Mouse (Mus musculus): ENCODE measurements around the gene Sfswap. TPM values are rescaled to one million over a fixed set of nuclear protein-coding genes. Genes with fewer than 3 reads are reported as not detected.

The Sfswap gene
- polyA plus RNA-seq, 1 experiment from 2014 or later, result 65.6 TPM

GRCm38 (mm10) chr5:129538826-129539225, 37.8 kb downstream of the Sfswap start:
- Histone ChIP-seq H3K27me3 (ENCODE audit: control insufficient read depth, insufficient read depth, low read length) (no peaks in the 10 kb centered on the region), H3K27ac (ENCODE audit: low read depth, low read length) (no peak overlapping the region), H3K9me3 (ENCODE audit: control insufficient read depth, low read length) (no peaks in the 10 kb centered on the region), H3K36me3 (ENCODE audit: control insufficient read depth, insufficient read depth, low read length) (peaks cover 40% of the 10 kb centered on the region), H3K9ac (replicated peaks; ENCODE audit: low read depth, low read length) (no peak overlapping the region), H3K4me3 (ENCODE audit: low read depth, low read length) (no peak overlapping the region), H3K4me1 (ENCODE audit: control insufficient read depth, insufficient read depth, low read length) (no peaks in the 10 kb centered on the region), H3K4me2 (ENCODE audit: low read depth, low read length) (no peak overlapping the region)
- 92% methylated on average over 4 of the region's 4 CpGs for WGBS
- no peak for ATAC-seq (ENCODE audit: low read depth)

GRCm38 (mm10) chr5:129542236-129542635, 41.2 kb downstream of the Sfswap start:
- no peak overlapping the region for H3K4me2 ChIP-seq (ENCODE audit: low read depth, low read length)
- no peak overlapping the region for H3K27ac ChIP-seq (ENCODE audit: low read depth, low read length)
- no peak overlapping the region for H3K4me3 ChIP-seq (ENCODE audit: low read depth, low read length)
- H3K9ac ChIP-seq (replicated peaks; ENCODE audit: low read depth, low read length), result no peak overlapping the region
- no peaks in the 10 kb centered on the region for H3K4me1 ChIP-seq (ENCODE audit: control insufficient read depth, insufficient read depth, low read length)
- H3K27me3 ChIP-seq (ENCODE audit: control insufficient read depth, insufficient read depth, low read length), result no peaks in the 10 kb centered on the region
- no peaks in the 10 kb centered on the region for H3K9me3 ChIP-seq (ENCODE audit: control insufficient read depth, low read length)
- peaks cover 61% of the 10 kb centered on the region for H3K36me3 ChIP-seq (ENCODE audit: control insufficient read depth, insufficient read depth, low read length)
- WGBS, result 96% methylated on average over 3 of the region's 3 CpGs
- no peak for ATAC-seq (ENCODE audit: low read depth)

- no peak for ATAC-seq (ENCODE audit: low read depth)
- Histone ChIP-seq H3K36me3 (ENCODE audit: control insufficient read depth, insufficient read depth, low read length) (peaks cover 71% of the 10 kb centered on the region), H3K4me1 (ENCODE audit: control insufficient read depth, insufficient read depth, low read length) (no peaks in the 10 kb centered on the region)
Measured at GRCm38 (mm10) chr5:129545787-129546186, 44.8 kb downstream of the Sfswap start.

GRCm38 (mm10) chr5:129549716-129550115, 48.7 kb downstream of the Sfswap start:
- 89% methylated on average over 12 of the region's 12 CpGs for WGBS
- H3K9me3 ChIP-seq (ENCODE audit: control insufficient read depth, low read length), result no peaks in the 10 kb centered on the region
- H3K4me2 ChIP-seq (ENCODE audit: low read depth, low read length), result no peak overlapping the region
- H3K9ac ChIP-seq (replicated peaks; ENCODE audit: low read depth, low read length), result no peak overlapping the region
- H3K4me1 ChIP-seq (ENCODE audit: control insufficient read depth, insufficient read depth, low read length), result no peaks in the 10 kb centered on the region
- peaks cover 70% of the 10 kb centered on the region for H3K36me3 ChIP-seq (ENCODE audit: control insufficient read depth, insufficient read depth, low read length)
- no peak overlapping the region for H3K4me3 ChIP-seq (ENCODE audit: low read depth, low read length)
- no peaks in the 10 kb centered on the region for H3K27me3 ChIP-seq (ENCODE audit: control insufficient read depth, insufficient read depth, low read length)
- no peak for ATAC-seq (ENCODE audit: low read depth)
- H3K27ac ChIP-seq (ENCODE audit: low read depth, low read length), result no peak overlapping the region

More at GRCm38 (mm10) chr5:129545787-129546186, 44.8 kb downstream of the Sfswap start:
- H3K27me3 ChIP-seq (ENCODE audit: control insufficient read depth, insufficient read depth, low read length), result no peaks in the 10 kb centered on the region
- H3K9me3 ChIP-seq (ENCODE audit: control insufficient read depth, low read length), result no peaks in the 10 kb centered on the region
- H3K27ac ChIP-seq (ENCODE audit: low read depth, low read length), result no peak overlapping the region
- 85% methylated on average over 9 of the region's 9 CpGs for WGBS
- H3K9ac ChIP-seq (replicated peaks; ENCODE audit: low read depth, low read length), result no peak overlapping the region
- H3K4me2 ChIP-seq (ENCODE audit: low read depth, low read length), result no peak overlapping the region
- no peak overlapping the region for H3K4me3 ChIP-seq (ENCODE audit: low read depth, low read length)

- no peaks in the 10 kb centered on the region for H3K27me3 ChIP-seq (ENCODE audit: control insufficient read depth, insufficient read depth, low read length)
- H3K27ac ChIP-seq (ENCODE audit: low read depth, low read length), result no peak overlapping the region
- H3K36me3 ChIP-seq (ENCODE audit: control insufficient read depth, insufficient read depth, low read length), result peaks cover 76% of the 10 kb centered on the region
- H3K4me1 ChIP-seq (ENCODE audit: control insufficient read depth, insufficient read depth, low read length), result no peaks in the 10 kb centered on the region
- no peak overlapping the region for H3K4me2 ChIP-seq (ENCODE audit: low read depth, low read length)
- no peak for ATAC-seq (ENCODE audit: low read depth)
- no peak overlapping the region for H3K9ac ChIP-seq (replicated peaks; ENCODE audit: low read depth, low read length)
- 98% methylated on average over 6 of the region's 6 CpGs for WGBS
- no peaks in the 10 kb centered on the region for H3K9me3 ChIP-seq (ENCODE audit: control insufficient read depth, low read length)
- H3K4me3 ChIP-seq (ENCODE audit: low read depth, low read length), result no peak overlapping the region
Measured at GRCm38 (mm10) chr5:129550790-129551189, 49.8 kb downstream of the Sfswap start.

- Histone ChIP-seq H3K36me3 (ENCODE audit: control insufficient read depth, insufficient read depth, low read length) (peaks cover 77% of the 10 kb centered on the region), H3K9ac (replicated peaks; ENCODE audit: low read depth, low read length) (no peak overlapping the region), H3K4me2 (ENCODE audit: low read depth, low read length) (no peak overlapping the region), H3K9me3 (ENCODE audit: control insufficient read depth, low read length) (no peaks in the 10 kb centered on the region), H3K27ac (ENCODE audit: low read depth, low read length) (no peak overlapping the region), H3K4me1 (ENCODE audit: control insufficient read depth, insufficient read depth, low read length) (no peaks in the 10 kb centered on the region), H3K4me3 (ENCODE audit: low read depth, low read length) (no peak overlapping the region), H3K27me3 (ENCODE audit: control insufficient read depth, insufficient read depth, low read length) (no peaks in the 10 kb centered on the region)
- 96% methylated on average over 2 of the region's 2 CpGs for WGBS
- ATAC-seq (ENCODE audit: low read depth), result no peak
Measured at GRCm38 (mm10) chr5:129551991-129552390, 51.0 kb downstream of the Sfswap start.

- Histone ChIP-seq H3K9me3 (ENCODE audit: control insufficient read depth, low read length) (no peaks in the 10 kb centered on the region), H3K4me1 (ENCODE audit: control insufficient read depth, insufficient read depth, low read length) (no peaks in the 10 kb centered on the region), H3K4me2 (ENCODE audit: low read depth, low read length) (no peak overlapping the region), H3K27ac (ENCODE audit: low read depth, low read length) (no peak overlapping the region), H3K36me3 (ENCODE audit: control insufficient read depth, insufficient read depth, low read length) (peaks cover 72% of the 10 kb centered on the region), H3K9ac (replicated peaks; ENCODE audit: low read depth, low read length) (no peak overlapping the region), H3K27me3 (ENCODE audit: control insufficient read depth, insufficient read depth, low read length) (no peaks in the 10 kb centered on the region), H3K4me3 (ENCODE audit: low read depth, low read length) (no peak overlapping the region)
- 94% methylated on average over 6 of the region's 6 CpGs for WGBS
- no peak for ATAC-seq (ENCODE audit: low read depth)
Measured at GRCm38 (mm10) chr5:129553642-129554041, 52.6 kb downstream of the Sfswap start.

GRCm38 (mm10) chr5:129558591-129558990, 57.6 kb downstream of the Sfswap start:
- no peaks in the 10 kb centered on the region for H3K4me1 ChIP-seq (ENCODE audit: control insufficient read depth, insufficient read depth, low read length)
- no peak for ATAC-seq (ENCODE audit: low read depth)
- no peak overlapping the region for H3K27ac ChIP-seq (ENCODE audit: low read depth, low read length)
- no peak overlapping the region for H3K4me2 ChIP-seq (ENCODE audit: low read depth, low read length)
- 91% methylated on average over 5 of the region's 5 CpGs for WGBS
- H3K9me3 ChIP-seq (ENCODE audit: control insufficient read depth, low read length), result no peaks in the 10 kb centered on the region
- H3K36me3 ChIP-seq (ENCODE audit: control insufficient read depth, insufficient read depth, low read length), result peaks cover 44% of the 10 kb centered on the region
- H3K9ac ChIP-seq (replicated peaks; ENCODE audit: low read depth, low read length), result no peak overlapping the region
- H3K27me3 ChIP-seq (ENCODE audit: control insufficient read depth, insufficient read depth, low read length), result no peaks in the 10 kb centered on the region
- H3K4me3 ChIP-seq (ENCODE audit: low read depth, low read length), result no peak overlapping the region

- WGBS, result 55% methylated on average over 11 of the region's 11 CpGs
- no peaks in the 10 kb centered on the region for H3K9me3 ChIP-seq (ENCODE audit: control insufficient read depth, low read length)
- H3K4me3 ChIP-seq (ENCODE audit: low read depth, low read length), result no peak overlapping the region
- no peak overlapping the region for H3K4me2 ChIP-seq (ENCODE audit: low read depth, low read length)
- no peaks in the 10 kb centered on the region for H3K27me3 ChIP-seq (ENCODE audit: control insufficient read depth, insufficient read depth, low read length)
- no peak overlapping the region for H3K27ac ChIP-seq (ENCODE audit: low read depth, low read length)
- no peaks in the 10 kb centered on the region for H3K4me1 ChIP-seq (ENCODE audit: control insufficient read depth, insufficient read depth, low read length)
- no peak overlapping the region for H3K9ac ChIP-seq (replicated peaks; ENCODE audit: low read depth, low read length)
- H3K36me3 ChIP-seq (ENCODE audit: control insufficient read depth, insufficient read depth, low read length), result peaks cover 41% of the 10 kb centered on the region
- ATAC-seq (ENCODE audit: low read depth), result no peak
Measured at GRCm38 (mm10) chr5:129559283-129559682, 58.3 kb downstream of the Sfswap start.

- Histone ChIP-seq H3K4me2 (ENCODE audit: low read depth, low read length) (no peak overlapping the region), H3K4me3 (ENCODE audit: low read depth, low read length) (no peak overlapping the region), H3K36me3 (ENCODE audit: control insufficient read depth, insufficient read depth, low read length) (peaks cover 33% of the 10 kb centered on the region), H3K27ac (ENCODE audit: low read depth, low read length) (no peak overlapping the region), H3K9me3 (ENCODE audit: control insufficient read depth, low read length) (no peaks in the 10 kb centered on the region), H3K27me3 (ENCODE audit: control insufficient read depth, insufficient read depth, low read length) (no peaks in the 10 kb centered on the region), H3K9ac (replicated peaks; ENCODE audit: low read depth, low read length) (no peak overlapping the region), H3K4me1 (ENCODE audit: control insufficient read depth, insufficient read depth, low read length) (no peaks in the 10 kb centered on the region)
- 91% methylated on average over 8 of the region's 8 CpGs for WGBS
- no peak for ATAC-seq (ENCODE audit: low read depth)
Measured at GRCm38 (mm10) chr5:129562342-129562741, 61.3 kb downstream of the Sfswap start.

Data from neural tube, embryonic 14.5 days (tissue).